Mouse (Mus musculus) thymus, postnatal 4 days (tissue): ENCODE measurements around the gene Msh3.

ENCODE experiments used
- DNase-seq: peaks from one replicate; pipeline ENCODE4 v3.0.0; 2021

Gene Msh3

DNA sequence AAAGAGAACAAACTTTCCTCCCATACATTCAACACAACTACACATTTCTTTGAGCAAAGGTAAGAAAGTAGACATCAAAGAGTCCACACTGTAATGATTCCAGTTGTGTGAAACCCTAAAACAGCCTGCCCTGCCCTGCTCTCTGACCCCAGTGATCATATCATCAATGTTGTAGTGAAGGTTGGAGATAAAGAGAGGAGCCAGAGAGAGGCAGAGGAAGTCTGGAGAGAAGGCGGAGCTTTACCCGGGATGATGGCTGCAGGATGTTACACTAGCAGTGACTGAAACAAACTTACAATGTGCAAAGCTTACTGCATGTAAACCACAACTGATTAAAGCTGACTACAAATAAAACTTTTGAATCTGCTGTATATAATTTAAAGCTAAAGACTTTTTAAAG, 26.8 kb downstream of the Msh3 start:
- DNase-seq = no peak

GRCm38 (mm10) chr13:92326030-92326429, 28.8 kb downstream of the Msh3 start:
- no peak for DNase-seq

DNA sequence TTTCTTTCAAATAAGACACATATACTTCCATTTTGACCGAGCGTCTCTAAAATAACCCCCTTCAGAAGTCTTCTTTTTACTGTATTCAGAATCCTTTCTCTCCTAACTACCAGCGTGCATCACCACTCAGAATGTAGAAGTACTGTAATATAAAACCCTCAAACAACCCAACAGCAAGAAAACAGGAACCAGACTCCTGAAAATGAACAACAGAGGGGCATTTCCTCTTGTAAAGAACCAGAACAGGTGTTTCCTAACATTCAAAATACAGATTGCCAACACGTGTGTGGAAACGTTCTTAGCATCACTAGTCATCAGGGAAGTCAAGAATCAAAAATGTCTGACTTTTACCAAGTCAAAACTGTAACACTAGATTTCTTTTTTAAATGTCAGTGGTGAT, 34.0 kb downstream of the Msh3 start:
- no peak for DNase-seq

GRCm38 (mm10) chr13:92314613-92315012, 40.2 kb downstream of the Msh3 start:
- DNase-seq = no peak

- DNase-seq = no peak
Observed at GRCm38 (mm10) chr13:92305680-92306079, 49.1 kb downstream of the Msh3 start, which contains the start of gene Gm20379. Gene Gm20379, plus strand, starts transcription at chr13:92305980.

DNA sequence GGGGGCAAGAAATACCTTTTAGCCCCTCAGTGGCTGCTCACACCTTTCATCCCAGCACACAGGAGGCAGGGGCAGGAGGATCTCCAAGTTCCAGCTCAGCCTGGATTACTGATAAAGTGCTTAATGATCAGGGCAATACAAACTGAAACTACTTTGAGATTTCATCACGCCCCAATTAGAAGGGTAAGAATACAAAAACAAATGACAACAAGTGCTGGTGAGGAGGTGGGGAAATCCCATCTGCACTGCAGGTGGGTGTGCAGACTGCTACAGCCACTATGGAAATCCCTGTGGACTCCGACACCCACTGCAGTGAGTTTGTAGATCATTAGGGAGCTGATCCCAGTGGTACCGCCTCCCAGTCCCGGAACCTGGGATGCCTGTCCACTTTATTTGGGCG, 50.5 kb downstream of the Msh3 start:
- DNase-seq = no peak

- no peak for DNase-seq
Observed at GRCm38 (mm10) chr13:92303062-92303948, 51.5 kb downstream of the Msh3 start.

DNA sequence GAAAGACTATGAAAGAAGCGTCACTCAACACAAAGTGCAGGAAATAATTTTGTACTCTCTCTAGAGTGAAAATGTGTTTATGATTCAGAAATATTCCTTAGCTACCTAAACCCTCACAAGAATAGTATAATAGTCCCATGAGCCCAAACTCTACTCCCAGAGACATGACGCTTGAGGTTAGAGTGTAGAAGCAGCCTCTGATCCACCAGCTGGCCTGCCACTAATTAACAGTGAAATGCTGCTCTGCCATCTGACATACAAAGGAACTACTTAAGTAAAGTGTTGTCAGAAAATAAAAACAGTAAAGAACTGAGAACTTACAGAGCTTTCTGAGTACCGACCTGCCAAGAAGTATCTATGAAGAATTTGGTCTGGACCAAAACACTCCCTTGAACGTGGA, 52.3 kb downstream of the Msh3 start:
- no peak for DNase-seq

GRCm38 (mm10) chr13:92301754-92302153, 53.0 kb downstream of the Msh3 start:
- no peak for DNase-seq

DNA sequence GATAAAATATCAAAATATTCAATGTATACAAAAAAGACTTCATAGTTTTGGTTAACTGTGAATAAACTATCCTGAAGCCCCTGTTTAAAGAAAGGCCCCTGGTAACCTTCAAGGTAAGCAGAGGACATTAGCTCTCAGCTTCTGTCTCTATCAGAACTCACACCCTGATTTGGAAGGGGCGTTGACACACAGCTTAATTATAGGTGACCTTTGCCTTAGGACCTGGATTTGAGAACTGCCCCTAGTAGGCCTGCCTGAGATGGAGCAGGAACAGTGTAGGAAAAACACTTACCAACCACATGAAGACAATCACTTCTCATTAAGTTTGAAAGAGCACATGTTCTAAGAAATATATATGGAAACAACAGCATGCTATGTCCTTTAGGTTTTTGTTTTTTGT, 55.3 kb downstream of the Msh3 start:
- no peak for DNase-seq

GRCm38 (mm10) chr13:92297021-92297420, 57.8 kb downstream of the Msh3 start:
- no peak for DNase-seq

GRCm38 (mm10) chr13:92296490-92296889, 58.3 kb downstream of the Msh3 start:
- DNase-seq = no peak

- no peak for DNase-seq
Observed at GRCm38 (mm10) chr13:92293883-92294282, 60.9 kb downstream of the Msh3 start.

DNA sequence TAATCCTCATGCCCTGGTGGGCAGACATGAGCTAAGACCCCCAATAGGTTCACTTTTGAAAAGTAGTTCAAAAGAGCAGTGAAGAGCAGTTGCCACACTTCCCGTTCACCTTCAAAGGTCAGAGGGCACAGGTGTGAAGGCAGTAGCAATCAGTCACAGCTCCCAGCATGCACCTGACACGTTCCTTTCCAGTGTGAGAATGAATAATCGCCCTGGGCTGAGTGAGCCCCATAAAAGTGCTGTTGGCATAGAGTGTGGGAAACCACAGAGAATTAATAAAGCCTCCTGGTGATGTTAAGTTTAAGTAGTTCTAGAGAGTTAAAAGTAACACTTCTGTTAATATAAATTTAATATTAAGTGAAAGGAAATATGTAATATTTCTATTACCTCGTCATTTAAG, 63.2 kb downstream of the Msh3 start:
- no peak for DNase-seq

- no peak for DNase-seq
Observed at GRCm38 (mm10) chr13:92277027-92277426, 77.8 kb downstream of the Msh3 start.

- no peak for DNase-seq
Observed at GRCm38 (mm10) chr13:92275292-92275691, 79.5 kb downstream of the Msh3 start.

- DNase-seq = no peak
Observed at GRCm38 (mm10) chr13:92274274-92275198, 80.3 kb downstream of the Msh3 start.

DNA sequence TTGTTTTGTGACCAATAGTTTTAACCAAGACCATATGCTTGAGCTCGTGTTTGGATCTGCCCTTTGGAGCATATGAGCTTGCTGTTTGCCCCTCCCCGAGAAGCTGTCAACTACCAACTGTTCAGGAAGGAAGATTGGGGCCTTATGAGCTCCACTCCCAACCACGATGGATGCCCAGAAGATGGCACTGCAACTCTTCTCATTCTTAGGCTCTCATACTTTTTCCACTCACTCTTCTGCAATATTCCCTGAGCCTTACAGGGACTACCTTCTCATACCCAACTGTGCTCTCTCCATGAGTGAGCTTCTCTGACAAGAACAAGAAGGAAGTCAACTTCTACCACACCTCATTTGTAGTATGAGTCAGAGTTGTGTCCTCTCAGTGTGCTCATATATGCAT, 87.7 kb downstream of the Msh3 start:
- no peak for DNase-seq

DNA sequence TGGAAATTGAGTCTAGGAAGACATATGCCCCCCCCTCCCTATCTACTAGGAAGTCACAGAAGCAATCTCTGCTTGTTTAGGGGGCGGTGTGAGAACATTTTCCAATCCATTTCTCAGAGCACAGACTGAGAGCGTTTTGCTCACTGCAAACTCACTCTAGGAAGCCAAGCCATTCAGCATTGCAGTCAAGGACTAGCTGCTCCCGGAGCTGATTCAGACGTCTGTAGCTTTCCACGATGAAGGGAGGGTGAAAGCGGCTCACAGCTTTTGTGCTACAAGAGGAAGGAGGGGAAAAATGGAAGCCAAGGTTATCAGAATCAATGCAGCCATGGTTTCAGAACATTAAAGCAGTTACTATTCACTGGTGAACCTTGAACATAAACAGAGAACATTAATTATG, 91.2 kb downstream of the Msh3 start:
- no peak for DNase-seq

GRCm38 (mm10) chr13:92261329-92261728, 93.5 kb downstream of the Msh3 start:
- DNase-seq = no peak

DNA sequence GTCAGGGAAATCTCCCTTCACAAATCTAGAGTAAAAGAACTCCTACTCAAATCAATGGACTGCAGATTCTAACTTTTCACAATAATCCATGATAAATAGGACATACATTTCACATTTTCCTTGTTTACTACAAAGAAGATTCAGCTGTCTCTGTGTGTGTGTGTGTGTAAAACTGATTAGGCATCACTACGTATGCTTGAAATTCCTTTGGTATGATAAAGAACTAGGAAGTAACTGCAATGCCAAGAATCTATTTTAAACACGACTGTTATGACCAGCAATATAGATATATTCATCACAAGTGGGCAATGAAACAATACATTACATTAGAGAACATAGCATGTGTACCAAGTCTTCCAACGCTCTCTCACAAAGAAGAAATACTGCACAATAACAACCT, 99.3 kb downstream of the Msh3 start:
- DNase-seq = no peak

DNA sequence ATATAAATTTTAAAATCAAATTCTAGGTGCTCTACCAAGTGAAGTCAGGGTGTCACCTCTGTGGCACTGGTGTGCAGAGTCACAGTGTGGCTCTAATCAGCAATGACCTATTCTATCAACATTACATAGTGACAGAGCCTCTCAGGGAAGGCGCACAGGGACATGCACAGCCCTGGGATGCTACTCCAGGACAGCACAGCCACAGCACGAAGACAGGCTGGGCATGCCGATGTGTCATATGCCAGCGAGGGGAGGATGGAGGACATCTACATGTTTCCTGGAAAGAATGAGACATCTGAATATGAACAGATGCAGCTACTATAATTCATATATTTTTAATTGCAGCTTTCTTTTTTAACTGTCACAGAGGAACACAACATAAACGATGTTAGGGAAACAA, 101.0 kb downstream of the Msh3 start:
- DNase-seq = no peak

DNA sequence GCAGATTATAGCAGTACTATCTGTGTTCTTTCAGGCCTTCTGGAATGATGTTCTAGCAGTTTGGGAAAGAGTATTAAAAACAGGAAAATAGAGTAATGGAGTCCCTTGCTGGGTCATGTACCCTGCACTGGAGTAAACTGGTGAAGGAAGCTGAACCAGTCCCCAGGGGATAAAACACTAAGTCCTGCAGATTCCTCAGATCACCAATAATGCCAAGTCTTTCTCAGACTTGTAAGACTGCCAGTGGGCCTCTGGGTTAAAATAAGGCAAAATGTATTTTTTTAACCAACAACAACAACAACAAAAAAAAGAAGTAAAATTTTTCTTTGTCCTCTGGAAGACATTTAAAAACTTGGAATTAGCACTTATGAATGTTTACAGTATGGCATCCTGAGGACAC, 102.5 kb downstream of the Msh3 start:
- no peak for DNase-seq

DNA sequence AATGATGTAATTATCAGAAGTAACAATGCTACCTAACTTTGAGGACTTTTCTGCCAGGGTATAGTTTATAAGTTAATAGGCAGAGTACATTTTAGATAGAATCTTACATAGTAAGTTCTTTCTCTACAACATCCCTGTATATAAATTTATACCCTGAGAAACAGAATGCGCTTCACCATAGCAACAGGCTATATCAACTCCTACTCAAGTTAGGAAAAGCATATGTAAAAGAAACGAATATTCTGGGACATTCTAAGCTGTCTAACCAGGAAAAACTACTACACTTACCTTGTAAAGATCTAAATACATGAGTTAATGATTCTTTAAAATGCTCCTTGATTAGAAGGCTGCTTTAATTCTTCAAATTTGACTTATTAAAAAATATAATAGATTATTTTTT, 107.2 kb downstream of the Msh3 start:
- no peak for DNase-seq
